Mouse (Mus musculus): Measurements from ENCODE around the gene Il12a. TPM values are rescaled to one million over a fixed set of nuclear protein-coding genes. Genes with fewer than 3 reads are reported as not detected.

Il12a gene
- polyA plus RNA-seq, 1 experiment from 2014 or later, result not detected

GRCm38 (mm10) chr3:68667852-68668251, 22.6 kb upstream of the Il12a start:
- ATAC-seq, result no peak
- Histone ChIP-seq H3K36me3 (no peaks in the 10 kb centered on the region), H3K27ac (no peak overlapping the region), H3K4me1 (replicated peaks) (no peaks in the 10 kb centered on the region; the same call in 1 of the 2 replicates), H3K4me2 (replicated peaks) (no peak overlapping the region), H3K9me3 (no peaks in the 10 kb centered on the region), H3K4me3 (replicated peaks) (no peak overlapping the region), H3K27me3 (no peaks in the 10 kb centered on the region), H3K9ac (replicated peaks) (no peak overlapping the region)
- WGBS, result 90% methylated on average over 1 of the region's 1 CpGs

- Histone ChIP-seq H3K36me3 (no peaks in the 10 kb centered on the region), H3K4me2 (replicated peaks) (no peak overlapping the region), H3K9ac (replicated peaks) (no peak overlapping the region), H3K27me3 (no peaks in the 10 kb centered on the region), H3K27ac (no peak overlapping the region), H3K4me3 (replicated peaks) (no peak overlapping the region), H3K9me3 (no peaks in the 10 kb centered on the region), H3K4me1 (replicated peaks) (no peaks in the 10 kb centered on the region; the same call in 1 of the 2 replicates)
- no peak for ATAC-seq
- 77% methylated on average over 5 of the region's 5 CpGs for WGBS
Measured at GRCm38 (mm10) chr3:68669418-68669974, 20.9 kb upstream of the Il12a start.

GRCm38 (mm10) chr3:68674721-68675120, 15.7 kb upstream of the Il12a start:
- 91% methylated on average over 2 of the region's 2 CpGs for WGBS

DNA sequence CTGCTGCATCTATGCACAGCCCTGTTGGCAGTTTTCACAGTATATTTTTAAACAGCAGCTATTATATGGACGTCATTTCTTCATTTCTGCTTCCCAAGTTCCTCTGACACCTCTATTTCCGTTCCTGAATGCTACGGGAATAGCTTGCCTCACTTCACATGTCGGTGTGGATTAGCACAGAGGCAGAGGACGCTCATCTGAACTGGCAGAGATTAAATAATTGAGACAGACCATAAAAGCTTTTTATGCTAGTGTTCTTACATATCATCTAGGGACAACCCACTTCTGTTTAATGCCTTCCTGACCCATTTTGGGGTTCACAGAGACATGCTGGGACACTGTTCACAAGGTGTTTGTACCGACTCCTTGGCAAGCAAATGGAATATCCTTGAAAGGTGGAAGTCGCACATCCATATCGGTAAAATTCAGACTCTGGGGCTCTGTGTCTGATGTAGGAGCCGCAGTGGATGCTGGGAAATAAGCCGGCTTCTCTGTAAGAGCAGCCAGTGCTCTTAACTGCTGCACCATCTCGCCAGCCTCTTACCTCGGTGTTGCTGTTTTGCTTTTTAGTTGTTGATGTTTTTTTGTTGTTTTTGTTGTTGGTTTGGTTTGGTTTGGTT, 15.1 kb upstream of the Il12a start:
- no peak overlapping the region for H3K4me2 ChIP-seq (replicated peaks)
- ATAC-seq, result 0 out of 2 replicates have a peak, but pooled peaks have one; percentile 6
- 68% methylated on average over 12 of the region's 12 CpGs for WGBS

More at GRCm38 (mm10) chr3:68674721-68675120, 15.7 kb upstream of the Il12a start:
- H3K4me1 ChIP-seq (replicated peaks), result no peaks in the 10 kb centered on the region
- no peaks in the 10 kb centered on the region for H3K36me3 ChIP-seq
- H3K9me3 ChIP-seq, result no peaks in the 10 kb centered on the region
- ATAC-seq, result no peak
- H3K27ac ChIP-seq, result no peak overlapping the region
- no peak overlapping the region for H3K4me2 ChIP-seq (replicated peaks)
- H3K27me3 ChIP-seq, result no peaks in the 10 kb centered on the region
- H3K4me3 ChIP-seq (replicated peaks), result no peak overlapping the region
- no peak overlapping the region for H3K9ac ChIP-seq (replicated peaks)

GRCm38 (mm10) chr3:68675980-68676678, 14.3 kb upstream of the Il12a start:
- Histone ChIP-seq H3K4me3 (replicated peaks) (no peak overlapping the region), H3K9ac (replicated peaks) (no peak overlapping the region), H3K4me2 (replicated peaks) (no peak overlapping the region), H3K36me3 (no peaks in the 10 kb centered on the region), H3K27me3 (no peaks in the 10 kb centered on the region), H3K9me3 (no peaks in the 10 kb centered on the region), H3K27ac (no peak overlapping the region), H3K4me1 (replicated peaks) (no peaks in the 10 kb centered on the region)
- 72% methylated on average over 10 of the region's 10 CpGs for WGBS
- ATAC-seq, result no peak

More for the DNA sequence above, 15.1 kb upstream of the Il12a start:
- no peak overlapping the region for H3K9ac ChIP-seq (replicated peaks)
- H3K4me3 ChIP-seq (replicated peaks), result no peak overlapping the region
- H3K27ac ChIP-seq, result no peak overlapping the region
- no peaks in the 10 kb centered on the region for H3K27me3 ChIP-seq
- H3K36me3 ChIP-seq, result no peaks in the 10 kb centered on the region
- H3K9me3 ChIP-seq, result no peaks in the 10 kb centered on the region
- H3K4me1 ChIP-seq (replicated peaks), result no peaks in the 10 kb centered on the region

- H3K27ac ChIP-seq, result no peak overlapping the region
- H3K9me3 ChIP-seq, result no peaks in the 10 kb centered on the region
- no peaks in the 10 kb centered on the region for H3K27me3 ChIP-seq
- no peak for ATAC-seq
- 44% methylated on average over 17 of the region's 17 CpGs for WGBS
- H3K4me2 ChIP-seq (replicated peaks), result no peak overlapping the region
- H3K4me3 ChIP-seq (replicated peaks), result no peak overlapping the region
- H3K4me1 ChIP-seq (replicated peaks), result no peaks in the 10 kb centered on the region
- no peak overlapping the region for H3K9ac ChIP-seq (replicated peaks)
- H3K36me3 ChIP-seq, result no peaks in the 10 kb centered on the region
Measured at GRCm38 (mm10) chr3:68676831-68677303, 13.6 kb upstream of the Il12a start.

DNA sequence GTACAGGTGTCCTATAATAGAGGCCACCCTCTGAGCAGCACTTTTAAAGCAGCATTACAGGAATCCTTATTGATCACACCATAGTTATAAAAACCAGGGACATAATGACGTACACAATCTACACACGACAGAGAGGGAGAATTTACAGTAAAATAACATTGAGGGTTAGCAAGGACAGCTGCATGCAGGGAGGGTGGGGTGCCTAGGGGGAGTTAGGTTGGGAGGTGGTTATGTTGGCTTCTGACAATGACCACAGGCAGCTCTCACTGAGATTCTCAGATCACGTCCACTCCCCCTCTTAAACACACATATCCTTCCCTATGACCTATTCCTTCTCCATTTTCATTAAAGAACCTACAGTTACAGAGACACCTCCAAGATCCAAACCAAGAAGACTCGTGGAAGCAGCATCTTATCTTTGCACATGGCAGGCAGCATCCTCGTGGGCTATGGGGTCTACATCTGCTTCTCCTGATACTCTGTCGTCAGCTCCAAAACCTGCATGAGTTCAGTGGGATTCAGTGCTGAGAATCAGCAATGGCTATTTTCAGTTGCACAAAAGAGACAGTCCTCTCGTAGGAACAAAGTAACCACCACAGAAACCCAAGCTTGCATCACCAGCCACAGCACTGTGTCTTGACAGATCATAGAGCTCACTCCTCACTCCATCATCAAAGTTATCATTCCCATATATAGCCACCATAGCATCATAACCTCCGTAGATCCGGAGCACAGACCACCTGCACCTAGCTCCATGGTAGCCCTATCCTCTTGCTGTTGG, 11.4 kb upstream of the Il12a start:
- H3K4me2 ChIP-seq (replicated peaks), result no peak overlapping the region
- ATAC-seq, result no peak
- H3K27me3 ChIP-seq, result no peaks in the 10 kb centered on the region
- H3K27ac ChIP-seq, result no peak overlapping the region
- H3K9ac ChIP-seq (replicated peaks), result no peak overlapping the region
- 92% methylated on average over 9 of the region's 9 CpGs for WGBS
- no peaks in the 10 kb centered on the region for H3K36me3 ChIP-seq
- no peak overlapping the region for H3K4me3 ChIP-seq (replicated peaks)
- no peaks in the 10 kb centered on the region for H3K9me3 ChIP-seq
- no peaks in the 10 kb centered on the region for H3K4me1 ChIP-seq (replicated peaks)

DNA sequence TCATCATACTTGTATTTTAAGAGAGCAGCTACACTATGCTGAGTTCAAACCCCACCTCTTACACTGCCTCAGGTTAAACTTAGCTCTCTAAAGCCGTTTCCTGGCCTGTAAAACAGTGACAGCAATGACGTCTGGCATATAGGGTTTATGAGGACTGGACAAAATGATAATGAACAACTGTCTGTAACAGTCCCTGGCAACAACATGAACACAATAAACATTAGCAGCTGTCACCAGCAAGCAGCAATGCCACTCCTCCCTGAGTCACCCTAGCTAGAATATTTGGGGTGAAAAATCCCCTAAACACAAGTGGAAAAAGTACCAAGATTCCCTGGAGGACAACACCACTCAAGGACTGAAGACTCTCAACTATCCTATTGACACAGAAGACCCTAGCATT, 6.9 kb upstream of the Il12a start:
- H3K9me3 ChIP-seq, result no peaks in the 10 kb centered on the region
- H3K27me3 ChIP-seq, result no peaks in the 10 kb centered on the region
- H3K36me3 ChIP-seq, result no peaks in the 10 kb centered on the region
- WGBS, result 65% methylated on average over 2 of the region's 2 CpGs
- no peak overlapping the region for H3K9ac ChIP-seq (replicated peaks)
- no peak overlapping the region for H3K27ac ChIP-seq
- no peaks in the 10 kb centered on the region for H3K4me1 ChIP-seq (replicated peaks)
- no peak overlapping the region for H3K4me3 ChIP-seq (replicated peaks)
- no peak overlapping the region for H3K4me2 ChIP-seq (replicated peaks)
- no peak for ATAC-seq

GRCm38 (mm10) chr3:68684207-68684606, 6.2 kb upstream of the Il12a start:
- Histone ChIP-seq H3K9me3 (no peaks in the 10 kb centered on the region), H3K4me2 (replicated peaks) (no peak overlapping the region), H3K36me3 (no peaks in the 10 kb centered on the region), H3K27me3 (no peaks in the 10 kb centered on the region), H3K4me3 (replicated peaks) (no peak overlapping the region), H3K9ac (replicated peaks) (no peak overlapping the region), H3K4me1 (replicated peaks) (no peaks in the 10 kb centered on the region), H3K27ac (no peak overlapping the region)
- ATAC-seq, result no peak
- WGBS, result 95% methylated on average over 1 of the region's 1 CpGs

- Histone ChIP-seq H3K36me3 (no peaks in the 10 kb centered on the region), H3K4me1 (replicated peaks) (no peaks in the 10 kb centered on the region), H3K9ac (replicated peaks) (no peak overlapping the region), H3K27ac (no peak overlapping the region), H3K27me3 (no peaks in the 10 kb centered on the region), H3K9me3 (no peaks in the 10 kb centered on the region), H3K4me3 (replicated peaks) (no peak overlapping the region), H3K4me2 (replicated peaks) (no peak overlapping the region)
- WGBS, result 73% methylated on average over 8 of the region's 8 CpGs
- ATAC-seq, result no peak
Measured at GRCm38 (mm10) chr3:68686852-68687560, 3.4 kb upstream of the Il12a start.

- Histone ChIP-seq H3K27me3 (no peaks in the 10 kb centered on the region), H3K4me1 (replicated peaks) (peaks cover 11% of the 10 kb centered on the region; the same call in 1 of the 2 replicates), H3K36me3 (no peaks in the 10 kb centered on the region), H3K9ac (replicated peaks) (no peak overlapping the region), H3K9me3 (no peaks in the 10 kb centered on the region), H3K4me3 (replicated peaks) (no peak overlapping the region), H3K4me2 (replicated peaks) (no peak overlapping the region), H3K27ac (no peak overlapping the region)
- 90% methylated on average over 7 of the region's 7 CpGs for WGBS
- no peak for ATAC-seq
Measured at GRCm38 (mm10) chr3:68689346-68689745, 1.1 kb upstream of the Il12a start.
